Mouse (Mus musculus) embryonic facial prominence, embryonic 15.5 days (tissue): ENCODE measurements around the gene Hdac4. TPM values are rescaled to one million over a fixed set of nuclear protein-coding genes. Genes with fewer than 3 reads are reported as not detected.

Experiments used
- ATAC-seq: fragments of 200-750 bp; cut with Nextera tagmentation; 2 replicates; pipeline ENCODE4 v1.8.0; 2017; ENCODE audit warnings: low read depth, moderate TSS enrichment; ENCODE audit not compliant: insufficient number of reproducible peaks, low FRiP score, low TSS enrichment
- H3K27ac ChIP-seq: fragments of 300-500 bp; sonication (generic); replicated peaks from 2 replicates; pipeline ENCODE4 v1.5.1; 2015; ENCODE audit warnings: mild to moderate bottlenecking, inconsistent platforms
- H3K27me3 ChIP-seq: fragments of 300-500 bp; sonication (generic); 2 replicates; pipeline ENCODE4 v1.6.1; 2015; ENCODE audit warnings: inconsistent platforms
- H3K36me3 ChIP-seq: fragments of 300-500 bp; sonication (generic); 2 replicates; pipeline ENCODE4 v1.6.1; 2015; ENCODE audit warnings: mild to moderate bottlenecking, inconsistent platforms
- H3K4me1 ChIP-seq: fragments of 300-500 bp; sonication (generic); 2 replicates; pipeline ENCODE4 v1.6.1; 2015; ENCODE audit warnings: inconsistent platforms
- H3K4me2 ChIP-seq: fragments of 300-500 bp; sonication (generic); replicated peaks from 2 replicates; pipeline ENCODE4 v1.6.1; 2015; ENCODE audit warnings: mild to moderate bottlenecking, inconsistent platforms
- H3K4me3 ChIP-seq: fragments of 300-500 bp; sonication (generic); replicated peaks from 2 replicates; pipeline ENCODE4 v1.5.1; 2015; ENCODE audit warnings: mild to moderate bottlenecking, inconsistent platforms
- H3K9ac ChIP-seq: fragments of 300-500 bp; sonication (generic); 2 replicates; pipeline ENCODE4 v1.6.1; 2015; ENCODE audit warnings: inconsistent platforms
- H3K9me3 ChIP-seq: fragments of 300-500 bp; sonication (generic); replicated peaks from 2 replicates; pipeline ENCODE4 v1.6.1; 2016; ENCODE audit warnings: inconsistent platforms
- WGBS: fragments of 180-500 bp; shearing (Covaris S2); methylation state at CpG from one replicate; pipeline ENCODE4 v1.1.7; 2015; 5-methylcytosine and 5-hydroxymethylcytosine counted together
- polyA plus RNA-seq: library from polyadenylated mRNA; unstranded; fragments of >200 nt; fragmentation: Nextera tagmentation; extraction: Ambion mirVana; gene quantifications from 2 replicates; pipeline ENCODE4 v1.2.1, GENCODE M21; 2015

The Hdac4 gene
- polyA plus RNA-seq, 1 experiment from 2014 or later: 27.5 TPM

DNA sequence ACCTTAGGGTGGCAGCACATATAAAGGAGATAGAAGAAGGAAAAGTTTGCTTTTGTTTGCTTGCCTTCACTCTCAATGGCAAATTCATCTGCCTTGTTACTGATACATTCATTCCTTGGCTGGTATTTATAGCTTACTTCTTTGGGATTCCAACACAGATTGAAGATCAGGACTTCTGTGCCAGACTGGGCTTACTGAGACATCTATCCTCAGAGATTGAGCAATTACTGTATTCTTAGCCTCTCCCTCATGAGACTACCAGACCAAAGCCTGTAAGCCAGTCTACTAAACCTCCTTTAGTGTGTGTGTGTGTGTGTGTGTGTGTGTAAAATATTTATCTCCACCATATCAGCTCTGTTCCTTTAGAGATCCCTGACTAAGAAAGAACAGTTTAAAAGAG lies 181.0 kb downstream of the Hdac4 start:
- Histone ChIP-seq H3K27ac (no peak overlapping the region), H3K9ac (no peak overlapping the region), H3K9me3 (no peaks in the 10 kb centered on the region), H3K4me2 (no peak overlapping the region), H3K27me3 (no peaks in the 10 kb centered on the region), H3K4me3 (no peak overlapping the region), H3K36me3 (peaks cover 19% of the 10 kb centered on the region; the same call in 1 of the 2 replicates), H3K4me1 (no peaks in the 10 kb centered on the region)
- no peak for ATAC-seq

GRCm38 (mm10) chr1:92006666-92007065 lies 188.8 kb downstream of the Hdac4 start:
- no peak overlapping the region for H3K4me3 ChIP-seq
- 39% methylated on average over 1 of the region's 1 CpGs for WGBS
- H3K9ac ChIP-seq: no peak overlapping the region

GRCm38 (mm10) chr1:92005617-92005940 lies 189.9 kb downstream of the Hdac4 start:
- H3K9ac ChIP-seq: no peak overlapping the region
- H3K4me3 ChIP-seq: no peak overlapping the region
- H3K4me2 ChIP-seq: no peak overlapping the region
- no peak for ATAC-seq
- no peaks in the 10 kb centered on the region for H3K27me3 ChIP-seq
- H3K9me3 ChIP-seq: no peaks in the 10 kb centered on the region
- no peaks in the 10 kb centered on the region for H3K4me1 ChIP-seq
- WGBS: 75% methylated on average over 2 of the region's 2 CpGs
- 0 out of 2 replicates have a peak, but pooled peaks cover 8% of the 10 kb centered on the region for H3K36me3 ChIP-seq
- H3K27ac ChIP-seq: no peak overlapping the region

More at GRCm38 (mm10) chr1:92006666-92007065, 188.8 kb downstream of the Hdac4 start:
- H3K4me2 ChIP-seq: no peak overlapping the region
- H3K36me3 ChIP-seq: peaks cover 13% of the 10 kb centered on the region; the same call in 1 of the 2 replicates
- H3K9me3 ChIP-seq: no peaks in the 10 kb centered on the region
- H3K27ac ChIP-seq: no peak overlapping the region
- no peak for ATAC-seq
- no peaks in the 10 kb centered on the region for H3K4me1 ChIP-seq
- H3K27me3 ChIP-seq: no peaks in the 10 kb centered on the region

DNA sequence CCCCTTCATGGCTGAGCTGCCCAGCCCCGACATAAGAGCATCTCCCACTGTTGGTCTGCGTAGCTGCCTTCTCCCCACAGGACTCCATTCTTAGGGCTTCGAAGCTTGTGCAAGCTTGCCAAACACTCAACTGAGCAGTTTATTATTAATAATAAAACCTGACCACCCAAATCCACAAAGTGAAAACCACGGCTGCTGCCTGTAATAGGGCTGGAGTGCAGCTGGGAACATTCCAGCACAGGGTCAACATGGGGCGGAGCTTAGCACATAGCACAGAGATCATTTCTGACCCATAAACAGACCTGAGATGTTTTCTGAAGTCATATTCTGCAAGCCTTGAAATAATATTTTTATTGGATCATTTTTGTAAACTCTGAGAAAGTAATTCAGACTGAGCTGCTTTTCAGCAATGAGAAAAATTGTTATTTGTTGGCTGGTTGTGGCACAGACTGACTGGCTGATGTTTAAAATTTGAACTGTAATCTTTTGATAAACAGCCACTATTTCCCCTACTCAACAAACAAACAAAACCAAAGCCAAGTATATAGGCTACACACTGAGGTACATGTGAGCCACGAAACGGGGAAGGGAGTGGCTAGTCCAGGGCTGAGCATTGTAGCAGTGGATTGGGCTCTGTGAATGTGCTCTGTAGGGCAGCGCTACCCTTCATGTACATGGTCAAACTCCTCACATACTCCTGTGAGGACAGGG lies 190.4 kb downstream of the Hdac4 start:
- H3K9me3 ChIP-seq: no peaks in the 10 kb centered on the region
- H3K4me2 ChIP-seq: no peak overlapping the region
- H3K4me3 ChIP-seq: no peak overlapping the region
- peak; percentile 54 for ATAC-seq
- H3K27me3 ChIP-seq: no peaks in the 10 kb centered on the region
- H3K36me3 ChIP-seq: peaks cover 8% of the 10 kb centered on the region; the same call in 1 of the 2 replicates
- no peak overlapping the region for H3K9ac ChIP-seq
- WGBS: 74% methylated on average over 8 of the region's 8 CpGs
- H3K4me1 ChIP-seq: no peaks in the 10 kb centered on the region
- H3K27ac ChIP-seq: no peak overlapping the region

DNA sequence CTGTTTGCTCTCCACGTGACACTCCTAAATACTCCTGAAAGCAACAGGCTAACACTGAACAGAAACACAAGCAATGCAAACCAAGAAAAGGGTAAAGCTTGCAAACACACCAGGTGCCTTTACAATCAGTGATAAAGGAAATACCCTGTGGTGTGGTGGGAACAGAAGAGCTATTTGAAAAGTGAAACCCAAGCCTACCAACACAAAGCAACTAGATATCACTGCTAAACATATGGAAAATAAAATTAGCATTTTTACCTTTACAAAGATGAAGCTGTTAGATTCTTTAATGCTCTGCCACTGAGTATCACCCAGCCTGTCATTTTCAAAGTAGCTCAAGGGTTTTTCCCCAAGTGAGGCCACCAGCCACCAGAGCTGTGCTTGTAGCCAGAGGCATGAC lies 191.4 kb downstream of the Hdac4 start:
- H3K4me3 ChIP-seq: no peak overlapping the region
- 83% methylated on average over 1 of the region's 1 CpGs for WGBS
- H3K9me3 ChIP-seq: no peaks in the 10 kb centered on the region
- ATAC-seq: no peak
- H3K27ac ChIP-seq: no peak overlapping the region
- no peak overlapping the region for H3K9ac ChIP-seq
- H3K36me3 ChIP-seq: peaks cover 8% of the 10 kb centered on the region; the same call in 1 of the 2 replicates
- H3K4me1 ChIP-seq: no peaks in the 10 kb centered on the region
- H3K27me3 ChIP-seq: no peaks in the 10 kb centered on the region
- no peak overlapping the region for H3K4me2 ChIP-seq

DNA sequence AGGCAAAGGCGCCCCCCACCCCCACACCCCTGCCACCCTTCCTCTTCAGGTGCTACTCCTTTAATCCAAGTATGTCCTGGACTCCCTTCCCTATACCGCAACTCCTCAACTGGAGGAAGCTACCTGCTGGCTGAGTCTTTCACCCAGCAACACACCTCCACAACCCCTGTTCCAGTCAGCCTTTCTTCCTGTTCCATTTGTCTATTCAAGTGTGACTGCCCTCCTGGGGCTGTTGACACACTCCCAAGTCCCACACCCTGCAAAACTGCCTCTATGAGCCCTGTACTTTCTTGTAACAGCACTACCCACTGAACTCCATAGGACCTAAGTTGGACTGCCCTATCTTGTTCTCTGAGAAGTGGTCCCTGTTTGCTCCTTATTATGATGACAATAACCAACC lies 195.3 kb downstream of the Hdac4 start:
- peaks cover 20% of the 10 kb centered on the region; the same call in 1 of the 2 replicates for H3K36me3 ChIP-seq
- no peaks in the 10 kb centered on the region for H3K27me3 ChIP-seq
- no peak overlapping the region for H3K27ac ChIP-seq
- H3K9me3 ChIP-seq: no peaks in the 10 kb centered on the region
- H3K4me1 ChIP-seq: no peaks in the 10 kb centered on the region
- 97% methylated on average over 2 of the region's 2 CpGs for WGBS
- no peak overlapping the region for H3K4me3 ChIP-seq
- no peak overlapping the region for H3K4me2 ChIP-seq
- no peak overlapping the region for H3K9ac ChIP-seq
- no peak for ATAC-seq

GRCm38 (mm10) chr1:91993658-91994165 lies 201.8 kb downstream of the Hdac4 start:
- Histone ChIP-seq H3K27ac (no peak overlapping the region), H3K27me3 (no peaks in the 10 kb centered on the region), H3K9me3 (no peaks in the 10 kb centered on the region), H3K4me2 (no peak overlapping the region), H3K9ac (no peak overlapping the region), H3K4me1 (no peaks in the 10 kb centered on the region), H3K4me3 (no peak overlapping the region), H3K36me3 (peaks cover 62% of the 10 kb centered on the region)
- WGBS: 85% methylated on average over 9 of the region's 9 CpGs
- no peak for ATAC-seq

DNA sequence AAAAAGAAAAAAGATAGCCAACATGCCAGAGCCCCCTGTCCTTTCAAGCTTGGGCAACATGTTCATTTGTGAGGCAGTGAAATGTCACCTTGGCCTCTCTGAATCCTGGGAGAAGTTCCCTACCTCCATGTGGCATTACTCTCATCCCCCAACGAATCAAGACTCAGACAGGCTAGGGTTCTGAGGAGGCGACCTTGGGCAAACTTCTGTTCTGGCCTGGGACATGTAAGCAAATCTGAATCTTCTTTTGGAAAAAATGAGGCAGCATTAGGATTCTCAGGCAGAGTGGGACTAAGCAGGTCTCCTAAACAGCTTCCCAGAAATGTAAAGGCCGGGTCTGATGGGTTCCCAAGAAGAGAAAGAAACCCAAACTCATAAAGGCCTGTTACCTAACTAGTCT lies 202.8 kb downstream of the Hdac4 start:
- peaks cover 69% of the 10 kb centered on the region for H3K36me3 ChIP-seq

GRCm38 (mm10) chr1:91991597-91991996 lies 203.9 kb downstream of the Hdac4 start:
- H3K9ac ChIP-seq: no peak overlapping the region
- no peaks in the 10 kb centered on the region for H3K27me3 ChIP-seq
- no peaks in the 10 kb centered on the region for H3K9me3 ChIP-seq
- no peak overlapping the region for H3K4me3 ChIP-seq
- no peak overlapping the region for H3K27ac ChIP-seq
- no peak overlapping the region for H3K4me2 ChIP-seq
- H3K4me1 ChIP-seq: no peaks in the 10 kb centered on the region
- peaks cover 77% of the 10 kb centered on the region for H3K36me3 ChIP-seq
- ATAC-seq: no peak

More for the DNA sequence above, 202.8 kb downstream of the Hdac4 start:
- H3K9me3 ChIP-seq: no peaks in the 10 kb centered on the region
- no peak for ATAC-seq
- H3K9ac ChIP-seq: no peak overlapping the region
- 78% methylated on average over 3 of the region's 3 CpGs for WGBS
- H3K4me2 ChIP-seq: no peak overlapping the region
- no peak overlapping the region for H3K27ac ChIP-seq
- no peaks in the 10 kb centered on the region for H3K27me3 ChIP-seq
- no peaks in the 10 kb centered on the region for H3K4me1 ChIP-seq
- no peak overlapping the region for H3K4me3 ChIP-seq

DNA sequence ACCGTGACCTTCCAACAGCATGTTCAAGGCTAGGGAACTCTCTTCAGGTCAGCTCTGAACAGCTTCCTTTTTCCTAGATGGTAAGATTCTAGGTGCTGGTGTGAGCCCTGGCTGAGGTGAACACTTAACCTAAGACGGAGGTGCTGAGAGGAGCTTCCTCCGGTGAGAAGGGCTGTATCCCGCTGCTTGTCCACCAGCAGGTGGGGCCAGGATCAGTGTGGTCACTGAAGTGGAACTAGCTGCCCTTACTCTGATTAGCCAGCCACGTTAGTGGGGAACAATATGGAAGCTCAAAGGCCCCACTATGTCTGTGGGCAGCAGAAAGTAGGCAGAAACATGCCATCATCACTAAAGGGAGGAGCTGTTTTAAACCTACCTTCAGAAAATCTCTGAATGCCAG lies 204.6 kb downstream of the Hdac4 start:
- H3K9ac ChIP-seq: no peak overlapping the region
- H3K4me3 ChIP-seq: no peak overlapping the region
- 85% methylated on average over 5 of the region's 5 CpGs for WGBS
- no peak for ATAC-seq
- no peak overlapping the region for H3K4me2 ChIP-seq
- no peak overlapping the region for H3K27ac ChIP-seq
- peaks cover 79% of the 10 kb centered on the region for H3K36me3 ChIP-seq
- H3K4me1 ChIP-seq: no peaks in the 10 kb centered on the region
- no peaks in the 10 kb centered on the region for H3K9me3 ChIP-seq
- H3K27me3 ChIP-seq: no peaks in the 10 kb centered on the region

- WGBS: 95% methylated on average over 1 of the region's 1 CpGs
- H3K9ac ChIP-seq: no peak overlapping the region
These were observed 206.6 kb downstream of the Hdac4 start for GRCm38 (mm10) chr1:91988866-91989265.

GRCm38 (mm10) chr1:91987431-91987830 lies 208.1 kb downstream of the Hdac4 start:
- WGBS: 92% methylated on average over 8 of the region's 8 CpGs
- H3K27me3 ChIP-seq: no peaks in the 10 kb centered on the region
- H3K4me1 ChIP-seq: no peaks in the 10 kb centered on the region
- H3K36me3 ChIP-seq: peaks cover 92% of the 10 kb centered on the region
- H3K27ac ChIP-seq: no peak overlapping the region
- H3K9ac ChIP-seq: no peak overlapping the region
- H3K9me3 ChIP-seq: no peaks in the 10 kb centered on the region
- H3K4me3 ChIP-seq: no peak overlapping the region
- H3K4me2 ChIP-seq: no peak overlapping the region
- no peak for ATAC-seq

More at GRCm38 (mm10) chr1:91988866-91989265, 206.6 kb downstream of the Hdac4 start:
- Histone ChIP-seq H3K27me3 (no peaks in the 10 kb centered on the region), H3K9me3 (no peaks in the 10 kb centered on the region), H3K4me1 (no peaks in the 10 kb centered on the region), H3K36me3 (peaks cover 83% of the 10 kb centered on the region), H3K4me2 (no peak overlapping the region), H3K27ac (no peak overlapping the region), H3K4me3 (no peak overlapping the region)
- no peak for ATAC-seq
